Mouse (Mus musculus) testis, postnatal 10 days (tissue): Measurements from ENCODE around the gene Ccdc62.

ENCODE experiments used
- DNase-seq: peaks from one replicate; pipeline ENCODE4 v3.0.0; 2021; ENCODE audit warnings: low spot score

The Ccdc62 gene

DNA sequence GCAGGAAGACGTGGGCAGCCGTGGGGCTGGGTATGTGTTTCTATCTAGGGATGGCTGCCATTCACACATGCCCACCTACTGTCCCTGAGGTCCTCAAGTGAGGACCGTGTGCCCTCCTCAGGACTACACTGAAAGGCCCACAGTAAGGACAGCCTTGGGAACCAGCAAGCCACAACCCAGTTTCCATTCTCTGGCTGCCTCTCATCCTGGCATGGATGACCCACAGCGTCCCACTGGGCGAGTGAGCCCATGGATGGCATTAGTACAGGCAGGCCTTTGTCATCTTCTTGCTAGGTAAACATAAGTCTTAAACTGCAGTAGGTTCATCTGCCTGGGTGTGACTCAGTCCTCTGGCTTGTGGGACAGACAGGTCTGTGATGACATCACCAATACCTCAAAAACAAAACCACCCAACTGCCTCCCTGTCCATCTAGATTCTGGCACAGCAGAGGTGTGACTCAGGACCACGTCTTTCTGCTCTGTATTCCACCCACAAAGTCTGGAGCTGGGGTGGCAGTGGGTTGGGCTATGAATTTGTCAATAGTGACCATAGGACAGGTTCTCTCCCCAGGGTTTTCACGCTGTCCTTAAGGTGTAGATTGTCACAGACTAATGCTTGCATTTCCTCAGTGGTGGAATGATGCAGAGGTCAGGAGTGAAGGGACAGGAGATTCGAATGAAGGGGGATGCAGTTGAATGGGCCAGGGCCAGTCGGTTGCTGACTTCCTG is 50.2 kb downstream of the Ccdc62 start:
- DNase-seq, result no peak

DNA sequence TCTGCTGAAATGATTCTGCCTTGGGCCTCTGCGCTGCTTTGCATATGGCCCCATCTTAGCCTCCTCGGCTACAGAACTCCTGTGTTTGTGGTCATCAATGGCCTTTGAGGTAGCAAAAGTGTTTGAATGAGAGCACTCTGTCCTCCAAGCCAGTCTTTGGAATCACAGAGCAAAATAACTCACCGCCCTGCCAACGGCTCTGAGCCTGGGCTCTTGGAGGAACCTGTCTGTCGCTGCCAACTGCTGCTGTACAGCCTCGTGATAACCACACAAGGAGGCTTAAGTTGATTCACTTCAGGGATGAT is 50.7 kb downstream of the Ccdc62 start:
- no peak for DNase-seq

DNA sequence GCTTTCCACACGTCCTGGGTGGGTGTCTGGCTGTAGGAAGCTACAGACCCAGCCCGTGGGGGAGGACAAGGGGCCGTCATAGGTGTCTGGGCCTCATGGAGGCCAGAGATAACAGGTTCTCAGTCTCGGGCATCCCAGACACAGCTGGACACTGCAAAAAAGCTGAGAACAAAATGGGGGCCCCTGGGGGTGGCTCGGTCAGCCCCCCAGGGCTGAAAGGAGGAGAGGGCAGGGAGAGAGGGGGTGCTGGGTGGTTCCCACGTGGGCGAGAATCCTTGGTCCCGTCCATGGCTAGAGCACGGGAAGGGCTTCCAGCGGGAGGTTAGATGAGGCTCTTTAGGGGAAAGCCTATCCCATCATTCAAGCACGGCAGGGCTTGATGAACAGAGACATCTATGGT is 52.4 kb downstream of the Ccdc62 start:
- DNase-seq, result no peak

- no peak for DNase-seq
Observed at GRCm38 (mm10) chr5:123985434-123985833, 55.0 kb downstream of the Ccdc62 start.

DNA sequence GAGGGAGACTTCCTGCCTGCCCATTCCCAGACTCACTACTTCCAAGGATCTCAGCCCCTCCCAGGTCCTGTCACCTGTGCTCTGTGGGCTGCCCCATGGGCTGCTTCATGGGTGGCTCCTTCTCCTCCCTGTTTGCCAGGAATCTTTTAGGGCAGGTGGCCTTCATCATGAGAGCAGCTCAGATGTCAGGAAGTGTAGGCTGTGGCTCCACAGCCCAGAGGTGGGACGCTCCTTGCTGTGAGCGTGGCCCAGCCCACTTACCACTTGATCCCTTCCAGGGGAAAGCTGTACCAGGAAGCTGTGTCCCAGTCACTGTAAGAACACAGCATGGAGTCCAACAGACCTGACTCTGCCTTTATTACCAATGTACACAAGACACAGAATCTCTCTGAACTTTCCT is 56.4 kb downstream of the Ccdc62 start:
- no peak for DNase-seq

DNA sequence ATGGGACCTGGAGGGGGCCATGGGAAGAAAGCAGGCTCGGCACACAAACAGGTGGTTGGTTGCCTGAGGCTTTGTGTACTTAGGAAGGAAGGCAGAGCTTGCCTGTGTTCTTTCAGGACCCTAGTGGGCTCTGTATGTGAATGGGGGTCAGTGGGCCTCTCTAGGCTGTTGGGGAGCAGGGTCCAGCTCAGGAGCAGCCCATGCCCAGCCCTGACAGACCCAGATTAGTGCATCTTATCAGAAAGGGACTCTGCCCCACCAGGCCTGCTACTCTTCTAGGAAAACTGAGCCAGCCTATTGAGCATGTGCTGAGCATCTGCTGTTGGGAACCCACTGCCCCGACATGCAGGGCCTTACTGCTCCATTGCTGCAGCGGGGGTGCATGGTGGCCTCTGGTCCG is 57.0 kb downstream of the Ccdc62 start:
- no peak for DNase-seq

DNA sequence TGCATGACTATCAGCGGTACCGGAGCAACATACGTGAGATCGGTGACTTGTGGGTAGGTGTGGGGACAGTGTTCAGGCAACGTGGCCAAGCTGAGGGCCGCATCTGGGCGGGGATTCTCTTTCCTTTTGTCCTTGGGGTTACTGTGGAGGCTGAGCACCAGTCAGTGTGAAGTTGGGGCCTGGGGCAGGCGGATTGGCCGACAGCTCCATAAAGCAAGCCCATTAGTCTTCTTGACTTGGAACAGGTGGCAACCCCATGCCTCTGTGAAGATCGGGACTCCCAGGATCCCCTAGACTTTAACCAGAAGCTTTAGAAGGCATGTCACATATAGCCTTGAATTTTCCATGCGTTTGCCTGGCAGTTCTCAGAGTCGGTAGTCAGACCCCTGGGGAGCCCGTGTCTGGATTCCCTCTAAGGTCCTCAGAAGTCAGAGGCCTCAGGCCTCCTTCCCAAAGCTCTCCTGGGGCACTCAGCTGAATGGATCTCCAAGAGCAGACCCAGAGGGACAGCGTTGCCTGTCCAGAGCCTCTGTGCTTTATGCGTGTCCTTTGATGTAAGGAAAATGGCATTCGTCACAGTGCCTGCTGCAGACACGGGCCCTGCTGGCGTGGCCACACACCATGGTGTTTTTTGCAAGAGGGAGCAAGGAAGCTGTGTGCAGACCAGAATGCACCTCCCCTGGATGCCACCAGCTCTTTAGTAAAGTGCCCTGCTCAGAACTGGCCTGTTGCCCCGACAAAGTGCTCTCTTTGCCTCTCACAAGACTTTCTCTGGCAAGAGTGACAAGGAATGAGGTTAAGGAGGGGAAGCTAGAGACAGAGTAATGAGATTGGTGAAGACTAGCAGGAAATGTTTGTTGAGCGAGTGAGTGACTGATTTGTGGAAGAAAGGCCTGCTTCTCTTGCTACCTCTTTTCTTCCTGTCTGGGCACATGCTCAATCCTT is 59.7 kb downstream of the Ccdc62 start:
- DNase-seq, result no peak

DNA sequence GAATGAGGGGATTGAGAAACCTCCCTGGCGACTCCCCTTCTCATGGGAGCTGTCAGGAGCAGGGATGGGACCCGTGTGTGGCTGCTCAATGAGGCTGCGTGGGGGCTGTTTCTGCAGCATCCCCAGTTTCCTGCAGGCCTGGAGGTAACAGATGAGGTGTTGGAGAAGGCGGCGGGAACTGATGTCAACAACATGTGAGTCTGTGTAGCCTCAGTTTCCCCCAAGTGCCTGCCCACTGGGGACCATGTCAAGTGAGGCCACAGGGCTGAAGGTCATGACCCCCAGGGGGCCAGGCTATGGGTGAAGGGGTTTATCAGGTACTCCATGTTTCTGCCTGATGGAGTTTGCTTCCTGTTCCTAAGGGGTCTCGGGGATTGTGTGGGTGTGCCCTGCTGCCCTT is 60.8 kb downstream of the Ccdc62 start:
- no peak for DNase-seq

- no peak for DNase-seq
Observed at GRCm38 (mm10) chr5:123992193-123992637, 61.7 kb downstream of the Ccdc62 start.

DNA sequence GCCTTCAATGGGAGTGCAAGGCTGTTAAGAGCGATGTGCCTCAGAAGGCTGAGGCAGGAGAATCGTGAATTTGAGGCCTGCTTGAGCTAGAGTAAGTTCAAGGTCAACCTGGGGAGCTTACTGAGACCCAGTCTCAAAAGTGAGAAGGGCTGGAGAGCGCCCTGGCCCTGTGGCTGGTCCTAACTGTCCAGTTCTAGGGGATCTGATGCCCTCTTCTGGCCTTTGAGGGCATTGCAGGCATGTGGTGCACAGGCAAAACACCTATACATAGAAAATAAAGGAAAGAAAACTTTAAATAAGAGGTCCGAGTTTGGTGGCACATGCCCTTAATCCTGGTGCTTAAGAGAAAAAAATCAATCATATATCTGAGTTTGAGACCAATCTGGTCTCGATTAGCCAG is 62.3 kb downstream of the Ccdc62 start:
- peak; percentile 91 for DNase-seq

DNA sequence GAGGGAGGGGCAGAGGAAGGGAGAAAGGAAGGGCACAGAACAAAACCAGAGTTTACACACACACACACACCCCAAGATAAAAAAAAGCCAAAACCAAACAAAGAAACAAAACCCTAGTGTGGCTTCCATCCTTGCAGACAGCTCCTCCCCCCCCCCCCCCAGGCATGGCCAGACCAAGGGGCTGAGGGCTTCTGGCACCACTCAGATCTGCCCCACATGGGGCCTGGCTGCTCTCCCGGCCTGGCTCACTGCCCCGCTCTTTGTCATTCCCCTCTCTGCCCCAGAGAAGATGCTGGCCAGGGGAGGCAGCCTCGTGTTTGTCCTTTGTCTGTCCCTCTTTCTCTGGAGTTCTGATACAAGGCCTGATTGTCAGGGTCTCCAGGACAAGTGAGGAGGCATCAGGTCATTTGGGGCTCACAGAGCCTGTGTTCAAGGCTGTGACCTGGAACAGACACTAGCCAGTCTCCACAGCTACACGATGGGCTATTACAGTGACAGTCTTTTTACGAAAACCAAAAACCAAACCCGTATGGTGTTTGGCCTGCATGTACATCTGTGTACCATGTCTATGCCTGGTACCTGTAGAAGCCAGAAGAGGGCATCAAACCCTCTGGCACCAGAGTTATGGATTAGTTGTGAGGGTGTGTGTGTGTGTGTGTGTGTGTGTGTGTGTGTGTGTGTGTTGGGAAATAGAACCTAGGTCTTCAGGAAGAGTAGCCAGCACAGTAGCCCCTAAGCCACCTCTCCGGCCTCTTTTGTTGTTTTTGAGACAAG is 63.0 kb downstream of the Ccdc62 start:
- no peak for DNase-seq

GRCm38 (mm10) chr5:123994468-123994867 is 64.0 kb downstream of the Ccdc62 start:
- no peak for DNase-seq

GRCm38 (mm10) chr5:123995388-123995787 is 64.9 kb downstream of the Ccdc62 start:
- no peak for DNase-seq

DNA sequence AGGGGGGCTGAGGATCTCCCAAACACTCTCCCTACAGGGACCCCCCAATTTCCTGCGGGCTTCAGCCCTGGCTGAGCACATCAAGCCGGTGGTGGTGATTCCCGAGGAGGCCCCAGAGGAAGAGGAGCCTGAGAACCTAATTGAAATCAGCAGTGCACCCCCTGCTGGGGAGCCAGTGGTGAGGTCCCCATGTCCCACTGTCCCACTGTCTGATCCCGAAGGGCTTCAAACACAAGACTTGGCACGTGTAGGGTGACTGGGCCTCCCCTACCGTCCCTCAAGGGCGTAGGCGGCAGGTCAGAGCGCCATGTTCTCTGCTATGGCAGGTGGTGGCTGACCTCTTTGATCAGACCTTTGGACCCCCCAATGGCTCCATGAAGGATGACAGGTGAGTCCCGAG is 65.7 kb downstream of the Ccdc62 start:
- DNase-seq, result peak; percentile 74

DNA sequence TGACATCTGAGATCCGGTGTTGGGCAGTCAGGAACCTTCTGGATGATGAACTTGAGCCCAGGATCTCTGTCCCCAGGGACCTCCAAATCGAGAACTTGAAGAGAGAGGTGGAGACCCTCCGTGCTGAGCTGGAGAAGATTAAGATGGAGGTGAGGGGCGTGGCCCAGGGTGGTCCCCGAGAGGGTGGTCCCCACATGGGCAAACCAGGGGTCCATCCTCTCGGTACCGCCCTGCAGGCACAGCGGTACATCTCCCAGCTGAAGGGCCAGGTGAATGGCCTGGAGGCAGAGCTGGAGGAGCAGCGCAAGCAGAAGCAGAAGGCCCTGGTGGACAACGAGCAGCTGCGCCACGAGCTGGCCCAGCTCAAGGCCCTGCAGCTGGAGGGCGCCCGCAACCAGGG is 66.2 kb downstream of the Ccdc62 start:
- no peak for DNase-seq

- no peak for DNase-seq
Observed at GRCm38 (mm10) chr5:123997211-123997751, 66.8 kb downstream of the Ccdc62 start.

- DNase-seq, result no peak
Observed at GRCm38 (mm10) chr5:123997811-123998210, 67.3 kb downstream of the Ccdc62 start.

- no peak for DNase-seq
Observed at GRCm38 (mm10) chr5:123998370-123998769, 67.9 kb downstream of the Ccdc62 start.

- peak; percentile 95 for DNase-seq
Observed at GRCm38 (mm10) chr5:124000824-124001223, 70.3 kb downstream of the Ccdc62 start.

DNA sequence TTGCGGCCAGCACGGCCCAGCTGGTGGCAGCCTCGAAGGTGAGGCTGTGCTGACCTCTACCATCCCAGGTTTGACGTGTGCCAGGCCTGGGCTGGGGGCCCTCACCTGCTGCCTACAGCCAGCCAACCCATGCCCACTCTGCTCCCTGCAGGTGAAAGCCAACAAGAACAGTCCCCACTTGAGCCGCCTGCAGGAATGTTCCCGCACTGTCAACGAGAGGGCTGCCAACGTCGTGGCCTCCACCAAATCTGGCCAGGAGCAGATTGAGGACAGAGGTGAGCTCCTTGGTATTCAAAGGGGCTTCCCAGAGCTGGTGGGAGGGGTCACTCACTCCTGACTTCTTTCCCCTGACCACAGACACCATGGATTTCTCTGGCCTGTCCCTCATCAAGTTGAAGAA is 70.8 kb downstream of the Ccdc62 start:
- no peak for DNase-seq

- DNase-seq, result no peak
Observed at GRCm38 (mm10) chr5:124002876-124003275, 72.4 kb downstream of the Ccdc62 start.

DNA sequence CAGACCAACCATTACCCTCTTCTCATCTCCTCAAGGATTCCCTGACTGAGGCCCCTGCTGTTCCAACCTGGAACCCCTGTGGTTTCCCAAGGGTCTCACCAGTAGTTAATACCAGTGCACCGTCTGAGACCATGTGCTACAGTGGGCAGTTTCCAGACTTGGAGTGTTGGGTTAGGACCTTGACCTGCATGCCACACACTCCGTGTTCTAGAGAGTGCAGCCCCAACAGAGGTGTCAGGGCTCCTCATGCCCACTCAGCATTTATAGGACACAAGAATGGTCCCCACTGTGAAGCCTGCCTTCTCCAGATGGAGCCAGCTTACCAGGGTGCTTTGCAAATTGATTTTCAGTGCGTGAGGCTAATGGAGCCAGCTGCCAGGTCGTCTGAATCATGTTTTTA is 72.9 kb downstream of the Ccdc62 start:
- no peak for DNase-seq
